Mouse (Mus musculus) thymus, postnatal 4 days (tissue): ENCODE results near the gene 4930535I16Rik.

Experiments
- DNase-seq: peaks from one replicate; pipeline ENCODE4 v3.0.0; 2021

4930535I16Rik gene

DNA sequence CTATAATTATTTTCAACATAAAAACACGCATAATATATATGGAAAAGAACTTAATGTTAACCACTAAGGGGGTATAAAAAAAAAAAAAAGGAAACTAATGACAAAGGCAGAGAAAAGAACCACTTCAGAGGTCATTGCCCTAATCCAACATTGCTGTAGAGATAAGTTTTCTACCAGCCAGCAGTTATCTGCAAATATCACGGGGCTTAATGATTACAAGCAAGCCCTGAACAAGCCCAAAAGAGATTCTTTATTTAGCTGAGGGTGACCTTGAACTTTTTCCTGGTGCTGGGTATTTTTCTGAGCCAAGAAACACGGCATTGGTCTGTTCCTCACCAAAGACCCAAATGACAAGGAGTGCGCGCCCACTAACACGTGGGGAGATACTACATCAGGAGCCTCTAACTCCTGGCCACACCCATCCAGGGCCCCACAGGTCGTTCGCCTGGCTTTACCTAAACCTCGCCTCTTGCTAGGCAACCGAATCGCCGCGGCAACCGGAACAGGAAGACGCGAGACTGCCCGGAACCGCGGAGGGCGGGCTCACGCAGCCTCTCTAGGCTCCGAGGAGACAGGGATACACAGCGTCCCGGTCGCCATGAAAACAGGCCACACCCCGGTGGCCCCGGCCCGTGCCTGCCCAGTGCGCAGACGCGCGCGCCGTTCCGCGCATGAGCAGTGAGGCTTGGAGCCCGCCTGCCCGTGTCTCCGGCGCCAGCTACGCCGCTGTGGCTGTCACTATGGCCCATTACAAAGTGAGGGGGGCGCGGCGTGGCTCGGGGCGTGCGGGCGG is 13.3 kb downstream of the 4930535I16Rik start, which contains the start of gene Mycbp:
Gene Mycbp, plus strand, starts transcription at position 500 of the 793 bp plus-strand sequence.
- peak; percentile 99 for DNase-seq

DNA sequence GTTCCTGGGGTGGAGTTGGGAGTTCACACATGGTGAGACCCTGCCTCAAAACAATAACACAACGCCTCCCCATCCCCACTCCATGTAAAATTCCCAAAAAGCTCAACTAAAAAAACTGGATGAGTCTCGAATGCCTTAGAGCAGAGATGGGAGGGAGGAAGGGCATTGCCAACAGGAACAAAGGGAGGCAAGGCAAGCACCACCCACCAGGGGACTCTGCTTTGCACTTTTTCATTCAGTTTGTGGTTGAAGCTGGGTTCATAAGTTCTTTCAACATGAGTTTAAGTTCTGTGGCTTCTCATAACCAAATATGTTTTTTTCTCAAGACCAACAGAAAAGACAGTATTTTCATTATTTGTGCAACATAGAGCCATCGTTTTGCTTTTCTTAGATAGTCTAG is 14.4 kb downstream of the 4930535I16Rik start:
- DNase-seq = no peak

DNA sequence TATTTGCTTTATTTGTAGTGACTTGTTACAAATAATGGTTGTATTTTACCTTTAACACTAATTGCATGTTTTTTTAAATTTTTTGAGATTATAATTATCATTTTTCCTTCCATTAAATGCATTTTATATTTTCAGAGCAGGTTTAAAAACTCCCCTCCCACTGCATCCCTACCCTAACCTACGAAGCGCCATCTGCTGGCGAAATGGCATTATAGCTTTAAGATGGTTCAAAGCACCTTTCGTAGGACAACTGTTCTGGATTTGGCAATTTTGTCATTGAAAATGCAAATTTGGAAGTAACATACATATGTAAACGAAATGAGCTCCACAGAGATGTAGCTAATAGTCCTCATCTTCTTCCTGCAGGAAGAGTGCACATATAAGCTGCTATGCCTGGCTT is 19.1 kb downstream of the 4930535I16Rik start:
- peak; percentile 74 for DNase-seq

DNA sequence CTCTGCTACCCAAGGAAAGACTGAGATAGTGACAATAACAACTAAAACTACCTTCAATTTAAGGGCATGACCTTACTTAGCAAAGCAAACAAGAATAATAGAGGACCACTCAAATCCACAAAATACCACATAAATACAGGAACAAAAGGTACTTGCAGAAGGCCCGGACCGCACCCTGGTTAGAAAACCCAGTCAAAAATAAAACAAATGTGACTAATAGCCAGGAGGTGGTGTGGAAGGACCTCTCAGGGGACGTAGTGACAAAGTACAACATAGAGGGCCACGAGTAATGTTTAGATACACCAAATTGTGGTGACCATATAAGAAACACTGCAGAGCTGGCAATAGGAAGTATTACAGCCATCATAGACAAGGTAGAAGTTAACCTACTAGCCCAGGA is 23.5 kb downstream of the 4930535I16Rik start:
- no peak for DNase-seq

DNA sequence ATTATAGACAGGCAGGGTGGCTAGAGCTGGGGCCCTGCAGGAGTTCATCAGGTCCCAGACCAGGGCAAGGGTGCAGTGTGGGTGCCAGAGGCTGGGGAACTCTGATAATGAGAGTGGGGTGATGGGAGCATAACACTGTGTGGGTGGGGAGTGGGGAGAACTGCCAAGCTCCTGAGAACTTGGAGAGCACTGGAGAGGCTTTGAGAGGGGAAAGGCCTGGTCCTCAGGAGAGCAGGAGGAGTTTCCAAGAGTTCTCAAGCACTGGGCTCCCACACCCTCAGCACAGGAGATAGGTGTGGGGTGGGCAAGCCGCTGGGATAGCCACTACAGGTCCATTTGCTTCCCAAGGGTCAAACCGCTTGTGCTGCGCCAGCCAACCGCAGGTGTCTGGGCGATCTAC is 24.1 kb downstream of the 4930535I16Rik start:
- no peak for DNase-seq
